Mouse (Mus musculus) hindbrain, postnatal 0 days (tissue): ENCODE results near the gene Tmem88. TPM values are rescaled to one million over a fixed set of nuclear protein-coding genes. Genes with fewer than 3 reads are reported as not detected.

Source experiments
- ATAC-seq: fragments of 200-750 bp; cut with Nextera tagmentation; 2 replicates; pipeline ENCODE4 v1.8.0; 2017; ENCODE audit warnings: mild to moderate bottlenecking, moderate TSS enrichment, moderate library complexity
- DNase-seq: peaks from one replicate; pipeline ENCODE4 v3.0.0-alpha.2; 2015; ENCODE audit warnings: low spot score
- H3K27ac ChIP-seq: fragments of 300-500 bp; sonication (generic); 2 replicates; pipeline ENCODE4 v1.5.1; 2014; ENCODE audit warnings: mild to moderate bottlenecking
- H3K27me3 ChIP-seq: fragments of 300-500 bp; sonication (generic); 2 replicates; pipeline ENCODE4 v1.6.1; 2014; ENCODE audit warnings: low read length, mixed read lengths; ENCODE audit not compliant: insufficient read depth
- H3K36me3 ChIP-seq: fragments of 300-500 bp; sonication (generic); 2 replicates; pipeline ENCODE4 v1.6.1; 2014; ENCODE audit warnings: low read length, mixed read lengths; ENCODE audit not compliant: insufficient read depth
- H3K4me1 ChIP-seq: fragments of 300-500 bp; sonication (generic); 2 replicates; pipeline ENCODE4 v1.6.1; 2014; ENCODE audit warnings: antibody characterized with exemption, low read length, mixed read lengths; ENCODE audit not compliant: insufficient read depth
- H3K4me2 ChIP-seq: fragments of 300-500 bp; sonication (generic); 2 replicates; pipeline ENCODE4 v1.6.1; 2014; ENCODE audit warnings: low read depth, mild to moderate bottlenecking, low read length, moderate library complexity, mixed read lengths
- H3K4me3 ChIP-seq: fragments of 300-500 bp; sonication (generic); 2 replicates; pipeline ENCODE4 v1.5.1; 2014; ENCODE audit warnings: low read length
- H3K9ac ChIP-seq: fragments of 300-500 bp; sonication (generic); replicated peaks from 2 replicates; pipeline ENCODE4 v1.6.1; 2014; ENCODE audit warnings: mild to moderate bottlenecking, low read length, moderate library complexity, mixed read lengths
- H3K9me3 ChIP-seq: fragments of 300-500 bp; sonication (generic); 2 replicates; pipeline ENCODE4 v1.6.1; 2016; ENCODE audit warnings: low read length, mixed read lengths
- CTCF ChIP-seq: IDR thresholded peaks from 2 replicates; pipeline ENCODE4 v1.5.1; 2016; ENCODE audit warnings: antibody characterized with exemption, control low read depth, low read depth
- WGBS: fragments of 180-500 bp; shearing (Covaris S2); extraction: QIAGEN DNeasy Blood & Tissue Kit; methylation state at CpG from one replicate; pipeline ENCODE4 v1.1.7; 2014; 5-methylcytosine and 5-hydroxymethylcytosine counted together
- polyA plus RNA-seq: library from polyadenylated mRNA; unstranded; fragments of >200 nt; fragmentation: Nextera tagmentation; extraction: Ambion mirVana; gene quantifications from 2 replicates; pipeline ENCODE4 v1.2.1, GENCODE M21; 2015
- total RNA-seq: library from RNA; depleted of rRNA; stranded (reverse); fragments of >200 nt; gene quantifications from 2 replicates; pipeline ENCODE4 v1.2.3, GENCODE M21; 2014; rRNA removed

Tmem88 gene
- total and polyA plus RNA-seq, 2 experiments from 2014 or later: 3.8 to 8.7 TPM

- 0 out of 2 replicates have a peak, but pooled peaks have one; percentile 4 for TF ChIP-seq CTCF
- ATAC-seq: no peak
- Histone ChIP-seq H3K4me3 (no peak overlapping the region), H3K36me3 (peaks cover 45% of the 10 kb centered on the region), H3K9me3 (no peaks in the 10 kb centered on the region), H3K27ac (no peak overlapping the region), H3K4me1 (peaks cover 21% of the 10 kb centered on the region), H3K4me2 (no peak overlapping the region), H3K27me3 (no peaks in the 10 kb centered on the region), H3K9ac (no peak overlapping the region)
- no peak for DNase-seq
- WGBS: 78% methylated on average over 2 of the region's 2 CpGs
Measured at GRCm38 (mm10) chr11:69362479-69362878, 35.6 kb downstream of the Tmem88 start.

GRCm38 (mm10) chr11:69362021-69362420 lies 36.0 kb downstream of the Tmem88 start:
- 33% methylated on average over 7 of the region's 7 CpGs for WGBS
- Histone ChIP-seq H3K9me3 (no peaks in the 10 kb centered on the region), H3K4me3 (no peak overlapping the region), H3K27me3 (no peaks in the 10 kb centered on the region), H3K36me3 (peaks cover 49% of the 10 kb centered on the region), H3K4me1 (peaks cover 21% of the 10 kb centered on the region), H3K4me2 (no peak overlapping the region), H3K9ac (no peak overlapping the region), H3K27ac (no peak overlapping the region)
- DNase-seq (peak; percentile 21), ATAC-seq (no peak)
- TF ChIP-seq CTCF: no peak

GRCm38 (mm10) chr11:69357690-69358089 lies 40.3 kb downstream of the Tmem88 start:
- Histone ChIP-seq H3K9ac (no peak overlapping the region), H3K4me3 (no peak overlapping the region), H3K27me3 (no peaks in the 10 kb centered on the region), H3K4me2 (no peak overlapping the region), H3K36me3 (peaks cover 85% of the 10 kb centered on the region), H3K9me3 (no peaks in the 10 kb centered on the region), H3K4me1 (no peaks in the 10 kb centered on the region), H3K27ac (no peak overlapping the region)
- TF ChIP-seq CTCF: no peak
- DNase-seq (no peak), ATAC-seq (no peak)
- 94% methylated on average over 12 of the region's 12 CpGs for WGBS

DNA sequence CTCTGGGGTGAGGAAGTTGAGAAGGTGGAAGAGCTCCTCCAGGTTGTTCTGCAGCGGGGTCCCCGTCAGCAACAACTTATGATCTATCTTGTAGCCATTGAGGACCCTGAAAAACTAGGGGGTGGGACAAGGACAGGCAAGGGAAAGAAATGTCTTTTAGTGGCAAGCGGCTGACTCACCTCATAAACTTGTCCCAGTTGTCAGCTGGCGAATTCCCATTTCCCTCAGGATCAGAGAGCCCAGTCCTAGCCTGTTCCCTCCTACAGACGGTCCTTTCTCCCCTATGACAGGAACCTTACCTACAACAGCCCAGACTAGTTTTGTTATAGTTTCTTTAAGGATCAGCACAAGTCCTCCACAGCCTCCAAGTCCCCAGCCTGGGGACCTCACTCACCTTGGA lies 41.5 kb downstream of the Tmem88 start:
- Histone ChIP-seq H3K4me2 (no peak overlapping the region), H3K9ac (no peak overlapping the region), H3K27me3 (no peaks in the 10 kb centered on the region), H3K9me3 (no peaks in the 10 kb centered on the region), H3K27ac (no peak overlapping the region), H3K36me3 (peaks cover 95% of the 10 kb centered on the region), H3K4me3 (no peak overlapping the region), H3K4me1 (no peaks in the 10 kb centered on the region)
- DNase-seq (no peak), ATAC-seq (no peak)
- no peak for TF ChIP-seq CTCF
- WGBS: 91% methylated on average over 5 of the region's 5 CpGs

Other genes with a start within 250 kb of the Tmem88 start
- gene Alox12b, start 241.2 kb downstream of the Tmem88 start, total RNA-seq: 1.7 and 2.0 TPM in 2 replicates
- gene Alox12b, start 241.2 kb downstream of the Tmem88 start, polyA plus RNA-seq: 1.1 and 1.2 TPM in 2 replicates
- gene Alox8, start 200.4 kb downstream of the Tmem88 start, total RNA-seq: 3.1 and 5.8 TPM in 2 replicates
- gene Alox8, start 200.4 kb downstream of the Tmem88 start, polyA plus RNA-seq: 1.2 and 1.5 TPM in 2 replicates
- gene Gucy2e, start 161.2 kb downstream of the Tmem88 start, total RNA-seq: 0.73 and 1.2 TPM in 2 replicates
- 0.52 and 0.61 TPM in 2 replicates for gene Gucy2e, start 161.2 kb downstream of the Tmem88 start, polyA plus RNA-seq
- 13.3 and 22.0 TPM in 2 replicates for gene Cntrob, start 74.5 kb downstream of the Tmem88 start, total RNA-seq
- gene Cntrob, start 74.5 kb downstream of the Tmem88 start, polyA plus RNA-seq: 11.0 and 12.0 TPM in 2 replicates
- gene Trappc1, start 74.3 kb downstream of the Tmem88 start, total RNA-seq: 150 and 157 TPM in 2 replicates
- 171 and 173 TPM in 2 replicates for gene Trappc1, start 74.3 kb downstream of the Tmem88 start, polyA plus RNA-seq
- gene Kcnab3, start 72.0 kb downstream of the Tmem88 start, total RNA-seq: 5.5 and 7.8 TPM in 2 replicates
- 6.1 and 6.6 TPM in 2 replicates for gene Kcnab3, start 72.0 kb downstream of the Tmem88 start, polyA plus RNA-seq
- 127 and 141 TPM in 2 replicates for gene Rnf227, start 57.8 kb downstream of the Tmem88 start, total RNA-seq
- gene Rnf227, start 57.8 kb downstream of the Tmem88 start, polyA plus RNA-seq: 234 and 241 TPM in 2 replicates
- 252 and 255 TPM in 2 replicates for gene Chd3, start 28.8 kb downstream of the Tmem88 start, total RNA-seq
- gene Chd3, start 28.8 kb downstream of the Tmem88 start, polyA plus RNA-seq: 46.6 and 49.7 TPM in 2 replicates
- 77.1 and 99.0 TPM in 2 replicates for gene Naa38, start 2.7 kb downstream of the Tmem88 start, total RNA-seq
- 162 and 163 TPM in 2 replicates for gene Naa38, start 2.7 kb downstream of the Tmem88 start, polyA plus RNA-seq
- gene Cyb5d1, start 2.6 kb downstream of the Tmem88 start, total RNA-seq: 21.8 and 26.9 TPM in 2 replicates
- gene Cyb5d1, start 2.6 kb downstream of the Tmem88 start, polyA plus RNA-seq: 18.5 and 22.2 TPM in 2 replicates
- 8.0 and 10.5 TPM in 2 replicates for gene Kdm6b, start 15.4 kb upstream of the Tmem88 start, total RNA-seq
- 20.5 and 22.3 TPM in 2 replicates for gene Kdm6b, start 15.4 kb upstream of the Tmem88 start, polyA plus RNA-seq
- 3.9 and 4.9 TPM in 2 replicates for gene Dnah2, start 150.9 kb upstream of the Tmem88 start, total RNA-seq
- gene Dnah2, start 150.9 kb upstream of the Tmem88 start, polyA plus RNA-seq: 2.0 and 3.2 TPM in 2 replicates
- gene Efnb3, start 162.0 kb upstream of the Tmem88 start, total RNA-seq: 97.9 and 111 TPM in 2 replicates
- gene Efnb3, start 162.0 kb upstream of the Tmem88 start, polyA plus RNA-seq: 93.3 and 94.4 TPM in 2 replicates
- gene Wrap53, start 182.0 kb upstream of the Tmem88 start, total RNA-seq: 16.4 and 19.4 TPM in 2 replicates
- 12.8 and 13.8 TPM in 2 replicates for gene Wrap53, start 182.0 kb upstream of the Tmem88 start, polyA plus RNA-seq
- gene Trp53, start 182.1 kb upstream of the Tmem88 start, total RNA-seq: 33.5 and 41.5 TPM in 2 replicates
- 36.6 and 37.4 TPM in 2 replicates for gene Trp53, start 182.1 kb upstream of the Tmem88 start, polyA plus RNA-seq
- 185 and 210 TPM in 2 replicates for gene Atp1b2, start 207.7 kb upstream of the Tmem88 start, total RNA-seq
- 145 and 157 TPM in 2 replicates for gene Atp1b2, start 207.7 kb upstream of the Tmem88 start, polyA plus RNA-seq
- gene Shbg, start 219.7 kb upstream of the Tmem88 start, total RNA-seq: 0.40 TPM in 1 of 2 replicates, not detected in the other
- not detected in 2 replicates for gene Shbg, start 219.7 kb upstream of the Tmem88 start, polyA plus RNA-seq
- 8.6 and 10.9 TPM in 2 replicates for gene Sat2, start 223.8 kb upstream of the Tmem88 start, total RNA-seq
- 35.4 and 41.4 TPM in 2 replicates for gene Sat2, start 223.8 kb upstream of the Tmem88 start, polyA plus RNA-seq
- 68.5 and 79.6 TPM in 2 replicates for gene Fxr2, start 234.8 kb upstream of the Tmem88 start, total RNA-seq
- gene Fxr2, start 234.8 kb upstream of the Tmem88 start, polyA plus RNA-seq: 23.3 and 28.8 TPM in 2 replicates